Mouse (Mus musculus) cerebellum, postnatal 10 days (tissue): Measurements from ENCODE around the gene Nab2.
A peak's percentile ranks its signal among the peaks of the same experiment; 100 is the strongest.

Experiments
- DNase-seq, 2 experiments: peaks; one replicate each; pipeline ENCODE4 v3.0.0; 2021; ENCODE audit warnings: mixed read lengths in 2 of 2

Nab2 gene

DNA sequence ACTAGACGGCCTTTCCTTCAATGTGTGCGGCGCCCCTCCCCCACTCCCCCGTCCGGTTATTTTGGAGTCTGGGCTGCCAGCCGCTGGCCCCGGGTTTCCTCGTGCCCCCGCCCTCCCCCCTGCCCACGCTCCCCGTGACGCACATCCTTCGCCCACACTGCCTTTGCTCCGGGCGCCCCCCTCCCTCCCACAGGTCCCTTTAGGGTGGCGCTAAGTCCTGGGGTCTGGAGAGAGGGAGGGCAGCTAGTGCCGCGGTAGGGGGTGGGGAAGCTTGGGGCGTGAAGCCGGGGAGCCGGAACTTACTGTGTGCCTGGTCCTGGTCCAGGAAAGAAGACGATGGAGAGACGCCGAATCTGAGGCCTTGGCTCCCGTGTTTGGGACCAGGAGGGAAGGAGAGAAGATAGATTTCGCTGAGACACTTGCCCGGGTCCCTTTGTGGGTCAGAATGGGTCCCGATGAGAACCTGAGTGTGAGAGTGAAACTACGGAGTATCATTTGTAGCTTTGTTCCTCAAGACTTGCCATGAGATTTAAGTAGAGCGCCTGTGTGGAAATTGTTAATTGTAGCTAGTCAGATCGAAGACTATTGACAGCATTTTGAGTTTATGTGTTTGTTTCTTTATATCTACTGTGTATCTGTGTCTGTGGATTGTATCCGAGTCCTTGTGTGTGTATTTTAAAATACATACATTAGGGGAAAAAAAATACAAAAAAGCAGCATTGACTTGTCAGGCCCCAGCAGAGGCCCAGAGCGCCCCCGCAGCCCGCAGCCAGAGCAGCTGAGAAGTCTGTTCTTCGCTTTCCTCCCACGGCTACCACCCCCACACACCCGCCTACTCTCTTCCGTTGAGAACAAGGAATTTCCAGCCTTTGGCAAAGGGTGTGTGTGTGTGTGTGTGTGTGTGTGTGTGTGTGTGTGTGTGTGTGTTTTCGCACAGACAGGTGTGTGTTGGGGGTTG, at the start of gene Nab2:
TSS of gene Nab2 (minus strand) at position 476 of the 958 bp plus-strand sequence.
- DNase-seq, result peak; percentile 69 to 72

- no peak for DNase-seq
Measured at GRCm38 (mm10) chr10:127712736-127713135, 44.4 kb upstream of the Nab2 start.

DNA sequence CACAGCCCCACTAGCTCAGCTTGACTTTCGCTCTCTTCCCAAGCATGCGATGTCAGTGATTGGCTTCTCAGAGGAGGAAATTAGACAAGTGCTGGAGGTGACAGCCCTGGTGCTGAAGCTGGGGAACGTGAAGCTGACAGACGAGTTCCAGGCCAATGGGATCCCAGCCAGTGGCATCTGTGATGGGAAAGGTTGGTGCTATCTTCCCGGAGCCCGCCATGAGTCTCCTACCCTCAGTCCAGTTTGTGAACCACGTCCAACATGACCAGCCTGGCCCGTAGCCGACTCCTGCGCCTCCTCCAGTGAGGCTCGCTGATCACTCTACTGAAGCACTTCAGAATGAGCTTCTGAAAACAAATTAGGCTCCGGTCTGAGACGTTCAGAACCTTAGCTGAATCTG, 42.0 kb upstream of the Nab2 start:
- DNase-seq, result peak; percentile 90 to 93

DNA sequence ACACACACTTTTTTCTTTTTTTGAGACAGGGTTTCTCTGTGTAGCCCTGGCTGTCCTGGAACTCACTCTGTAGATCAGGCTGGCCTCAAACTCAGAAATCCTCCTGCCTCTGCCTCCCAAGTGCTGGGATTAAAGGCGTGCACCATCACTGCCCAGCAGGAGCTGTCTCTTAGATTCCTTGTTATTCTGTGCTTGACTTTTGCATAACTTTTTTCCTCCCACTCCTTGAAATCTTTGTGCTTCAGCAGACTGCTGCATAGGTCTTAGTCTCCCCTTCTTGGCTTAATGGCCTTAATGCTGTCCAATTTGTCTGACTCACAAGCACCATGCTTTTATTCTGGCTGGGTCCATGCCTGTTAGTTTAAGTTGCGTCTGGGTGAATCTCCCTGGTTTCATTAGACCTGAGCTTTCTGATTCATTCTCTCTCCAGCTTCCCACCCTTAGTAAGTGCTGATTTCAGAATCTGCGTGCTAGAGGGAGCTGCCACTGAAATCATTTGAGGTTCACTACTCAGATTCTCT, 40.5 kb upstream of the Nab2 start:
- no peak for DNase-seq

DNA sequence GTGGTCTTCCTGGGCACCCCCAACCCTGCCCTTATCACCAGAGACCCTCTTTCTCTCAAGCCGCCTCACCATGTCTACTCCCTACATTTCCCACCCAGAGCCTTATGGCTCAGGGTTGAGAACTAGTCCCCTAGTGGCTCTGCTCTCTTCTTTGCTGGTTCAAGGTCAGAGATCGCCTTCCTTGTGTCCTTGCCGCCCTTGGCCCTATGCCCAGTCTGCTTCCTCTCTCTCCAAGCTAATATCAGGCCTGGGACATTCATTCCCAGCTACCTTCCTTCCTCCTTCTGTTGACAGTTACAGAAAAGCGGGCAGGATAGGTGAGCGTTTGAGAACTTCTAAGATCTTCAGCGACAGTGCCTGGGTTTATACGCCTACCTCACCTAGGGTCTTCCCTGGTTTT, 39.4 kb upstream of the Nab2 start:
- DNase-seq, result peak in 1 of 2 experiments; percentile 46

GRCm38 (mm10) chr10:127705783-127706182, 37.4 kb upstream of the Nab2 start:
- no peak for DNase-seq

DNA sequence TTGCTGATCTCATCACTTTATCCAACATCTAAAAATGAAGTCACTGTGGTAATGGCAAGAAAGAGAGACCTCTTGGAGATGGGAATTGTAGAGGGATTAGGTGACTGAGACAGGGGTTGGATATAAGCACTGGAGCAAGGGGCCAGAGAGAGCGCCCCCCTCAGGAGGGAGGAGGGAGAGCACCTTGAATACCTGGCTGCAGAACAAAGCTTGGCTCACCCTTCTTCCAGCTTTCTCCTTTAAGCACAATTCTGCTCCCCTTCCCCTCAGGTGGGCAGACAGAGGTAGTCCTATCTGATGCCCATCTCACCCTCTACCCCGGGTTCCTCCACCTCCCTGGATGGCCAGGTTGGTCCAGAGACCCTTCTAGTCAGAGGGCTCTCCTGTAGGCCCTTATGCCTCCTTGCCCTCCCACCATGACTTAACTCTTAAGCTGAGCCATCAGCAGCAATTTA, 36.4 kb upstream of the Nab2 start, which contains the start of gene Myo1a:
TSS of gene Myo1a (plus strand) at position 405 of the 455 bp plus-strand sequence.
- DNase-seq, result no peak

DNA sequence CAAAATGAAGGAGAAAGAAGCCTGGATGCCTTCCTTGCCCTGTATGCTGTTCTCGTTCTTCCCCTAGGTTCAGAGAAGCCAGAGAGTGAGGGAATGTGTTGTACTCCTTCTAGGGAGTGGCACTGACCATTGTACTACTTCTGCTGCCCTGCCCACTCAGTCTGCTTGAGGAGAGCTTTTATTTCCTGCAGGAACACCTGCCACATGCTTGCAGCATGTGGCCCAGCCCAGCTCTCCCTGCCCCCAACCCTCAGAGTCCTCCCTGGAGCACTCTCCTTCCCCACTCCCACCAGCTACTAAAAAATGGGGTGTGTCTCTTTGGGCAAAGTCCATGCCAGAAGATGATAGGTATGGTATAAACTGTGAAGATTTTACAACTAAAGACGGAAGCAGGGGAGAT, 35.9 kb upstream of the Nab2 start:
- DNase-seq, result no peak

DNA sequence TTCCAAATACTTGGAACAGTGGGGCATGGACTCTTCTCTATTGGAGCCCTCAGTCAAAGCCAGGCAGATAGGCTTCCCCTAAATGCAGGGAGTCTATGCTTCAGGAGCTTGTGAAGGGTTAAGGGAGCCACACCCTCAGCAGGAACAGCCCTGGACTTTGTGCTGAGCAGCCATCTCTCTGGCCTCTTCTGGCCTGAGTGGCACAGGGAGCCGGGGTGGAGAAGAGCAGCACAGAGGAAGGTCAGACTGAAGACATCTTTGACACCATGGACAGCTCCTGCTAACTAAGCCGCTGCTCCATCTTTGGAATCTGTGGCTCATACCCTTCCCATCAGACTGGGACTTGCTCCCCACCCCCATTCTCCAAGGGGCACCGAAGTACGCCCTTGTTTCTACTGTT, 34.9 kb upstream of the Nab2 start:
- DNase-seq, result no peak

GRCm38 (mm10) chr10:127698966-127699365, 30.6 kb upstream of the Nab2 start:
- DNase-seq, result no peak

DNA sequence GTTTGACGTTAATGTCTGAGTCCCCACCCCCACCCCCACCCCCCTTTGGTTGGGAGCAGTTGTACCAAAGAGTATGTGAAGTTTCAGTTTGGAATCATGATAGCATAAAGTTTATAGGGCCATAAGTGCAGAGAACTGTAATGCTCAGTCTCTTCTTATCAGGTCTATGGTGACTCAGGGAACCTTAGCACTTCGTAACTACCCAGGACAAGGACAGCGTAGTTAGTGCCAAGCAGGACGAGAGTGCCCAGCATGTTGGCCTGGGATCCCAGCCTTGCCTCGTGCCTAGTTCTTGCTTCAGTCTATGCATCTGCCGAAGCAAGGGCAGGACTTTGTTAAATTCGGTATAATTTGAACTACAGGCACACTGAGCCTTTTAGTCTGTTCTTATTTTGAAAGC, 27.4 kb upstream of the Nab2 start:
- DNase-seq, result no peak

DNA sequence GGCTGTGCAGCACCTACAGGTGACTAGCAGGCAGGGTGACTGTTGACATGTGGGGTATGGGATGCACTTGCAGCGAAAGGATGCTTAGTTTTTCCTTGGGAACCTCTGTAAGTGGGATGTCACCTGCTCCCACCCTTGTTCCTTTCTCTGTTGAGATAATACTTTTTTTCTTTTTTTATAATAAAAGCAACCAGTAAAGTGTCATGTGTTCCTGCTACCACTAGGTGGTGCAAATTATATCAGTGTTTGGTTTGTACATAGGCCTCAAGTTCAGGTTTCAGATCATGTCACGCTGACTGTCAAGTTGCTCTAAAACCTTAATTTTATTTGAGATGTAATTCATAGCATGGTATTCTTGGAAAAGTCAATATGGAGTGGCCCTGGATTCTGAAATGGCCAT, 26.3 kb upstream of the Nab2 start:
- DNase-seq, result peak; percentile 34 to 56

DNA sequence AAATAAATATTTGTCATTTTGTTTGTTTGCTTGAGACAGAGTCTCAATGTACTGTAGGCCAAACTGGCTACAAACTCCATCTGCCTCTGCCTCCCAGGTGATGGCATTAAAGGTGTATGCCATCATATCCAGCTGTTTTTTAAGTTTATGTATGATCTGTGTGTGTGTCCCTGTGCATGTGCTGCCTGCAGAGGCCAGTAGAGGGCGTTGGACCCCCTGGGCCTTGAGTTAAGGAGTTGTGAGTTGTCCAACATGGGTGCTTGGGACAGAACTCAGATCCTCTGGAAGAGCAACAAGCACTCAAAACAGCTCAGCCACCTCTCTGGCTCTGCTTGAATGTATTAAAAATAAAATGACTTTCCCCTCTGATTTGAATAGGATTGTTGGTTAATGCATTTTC, 22.7 kb upstream of the Nab2 start:
- DNase-seq, result no peak

GRCm38 (mm10) chr10:127682886-127683285, 14.5 kb upstream of the Nab2 start:
- DNase-seq, result no peak

DNA sequence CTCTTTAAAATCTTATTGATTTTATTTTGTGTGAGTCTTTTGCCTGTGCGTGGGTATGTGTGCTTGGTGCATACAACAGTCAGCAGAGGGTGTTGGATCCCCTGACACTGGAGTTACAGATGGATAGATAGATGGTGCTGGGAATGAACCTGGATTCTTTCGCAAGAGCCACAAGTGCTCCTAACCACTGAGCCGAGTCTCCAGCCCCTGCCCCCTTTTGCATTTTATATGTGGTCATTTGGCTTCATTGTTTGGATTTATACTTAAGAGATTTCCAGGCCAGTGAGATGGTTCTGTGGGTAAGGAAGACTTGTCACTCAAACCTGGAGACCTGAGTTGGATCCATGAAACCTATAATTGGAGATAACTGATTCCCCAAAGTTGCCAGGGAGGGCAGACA, 11.5 kb upstream of the Nab2 start:
- no peak for DNase-seq

DNA sequence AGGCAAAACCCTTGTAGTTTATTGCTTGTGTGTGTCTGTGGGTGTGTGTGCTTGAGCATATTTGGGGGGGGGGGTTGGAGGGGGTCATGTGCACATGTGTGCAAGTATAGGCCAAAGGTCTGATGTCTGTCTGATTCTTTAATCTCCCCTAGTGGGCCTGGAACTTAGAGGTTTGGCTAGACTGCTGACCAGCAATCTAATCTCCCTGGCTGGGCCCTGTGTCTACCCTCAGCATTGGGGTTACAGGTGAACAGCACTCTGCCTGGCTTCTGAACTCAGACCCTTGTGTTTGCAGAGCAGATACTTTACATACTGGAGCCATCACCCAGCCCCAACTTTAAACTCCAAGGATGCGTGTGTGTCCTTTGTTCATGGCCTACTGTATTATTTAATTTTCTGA, 10.8 kb upstream of the Nab2 start:
- no peak for DNase-seq

GRCm38 (mm10) chr10:127677591-127678336, 9.4 kb upstream of the Nab2 start:
- DNase-seq, result peak; percentile 82 to 83

DNA sequence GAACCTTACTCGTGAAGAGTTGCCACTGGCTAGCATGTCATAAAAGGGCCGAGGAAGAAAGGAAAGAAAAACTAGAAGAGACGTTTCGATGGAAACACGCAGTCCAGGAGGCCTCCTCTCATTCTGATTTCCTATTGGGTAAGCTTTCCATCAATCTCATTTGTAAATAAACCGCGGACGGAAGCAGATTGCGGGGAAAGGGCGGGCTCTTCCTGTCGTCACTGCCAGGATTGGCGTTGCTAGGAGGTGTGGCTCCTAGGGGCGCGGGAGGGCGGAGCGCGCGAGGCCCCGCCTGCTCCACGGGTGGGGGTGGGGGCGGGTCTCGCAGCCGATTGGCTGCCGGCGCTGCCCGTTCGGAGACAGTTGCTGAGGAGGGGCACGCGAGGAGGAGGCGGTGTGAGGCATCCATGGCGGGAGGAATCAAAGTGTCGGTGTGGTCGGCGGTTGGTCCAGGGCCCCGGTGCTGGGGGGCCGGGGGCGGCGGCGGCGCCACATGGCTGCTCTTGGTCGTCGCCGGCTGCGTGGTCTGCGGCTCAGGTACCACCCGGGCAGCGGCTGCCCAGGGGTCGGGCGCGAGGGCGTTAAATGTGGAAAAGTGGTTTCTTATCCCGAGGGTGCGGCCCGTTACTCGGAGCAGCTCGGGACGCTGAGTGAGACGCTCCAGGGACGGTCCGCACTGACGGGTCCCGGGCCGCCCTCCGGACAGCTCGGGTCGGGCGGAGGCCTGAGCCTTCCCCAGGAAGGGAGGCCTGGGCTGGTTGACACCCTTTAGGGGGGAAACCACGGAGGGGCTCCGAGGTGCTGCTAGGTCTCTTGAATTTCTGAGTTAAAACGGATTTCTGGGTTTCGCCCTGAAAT, 8.6 kb upstream of the Nab2 start:
- peak; percentile 96 to 98 for DNase-seq

- DNase-seq, result no peak
Measured at GRCm38 (mm10) chr10:127675859-127676398, 7.6 kb upstream of the Nab2 start.

DNA sequence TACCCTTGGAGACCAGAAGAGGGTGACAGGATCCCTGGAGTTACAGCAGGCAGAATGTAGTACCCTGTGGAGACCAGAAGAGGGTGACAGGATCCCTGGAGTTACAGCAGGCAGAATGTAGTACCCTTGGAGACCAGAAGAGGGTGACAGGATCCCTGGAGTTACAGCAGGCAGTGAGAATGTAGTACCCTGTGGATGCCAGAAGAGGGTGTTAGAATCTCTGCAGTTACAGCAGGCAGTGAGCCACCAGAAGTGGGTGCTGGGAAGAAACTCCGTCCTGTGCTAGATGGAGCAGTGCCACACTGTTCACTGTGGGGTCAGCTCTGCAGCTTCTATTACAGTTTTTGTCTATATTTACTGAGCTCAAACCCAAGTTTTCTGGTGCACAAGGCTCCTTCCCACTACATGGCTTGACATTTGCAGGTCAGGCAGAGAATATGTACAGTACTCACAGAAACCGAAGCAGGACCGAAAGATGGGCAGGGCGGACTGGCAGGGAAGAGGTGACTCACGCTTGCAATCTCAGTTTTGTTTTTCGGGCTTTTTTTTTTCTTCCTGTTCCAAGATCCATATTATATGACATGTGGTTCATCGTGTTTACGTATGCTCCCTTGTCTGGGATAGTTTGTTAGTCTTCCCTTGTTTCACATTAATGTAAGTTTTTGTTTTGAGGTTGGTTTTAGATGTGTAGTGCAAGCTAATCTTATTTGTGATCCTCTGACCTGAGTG, 6.6 kb upstream of the Nab2 start:
- DNase-seq, result peak; percentile 89 to 90

DNA sequence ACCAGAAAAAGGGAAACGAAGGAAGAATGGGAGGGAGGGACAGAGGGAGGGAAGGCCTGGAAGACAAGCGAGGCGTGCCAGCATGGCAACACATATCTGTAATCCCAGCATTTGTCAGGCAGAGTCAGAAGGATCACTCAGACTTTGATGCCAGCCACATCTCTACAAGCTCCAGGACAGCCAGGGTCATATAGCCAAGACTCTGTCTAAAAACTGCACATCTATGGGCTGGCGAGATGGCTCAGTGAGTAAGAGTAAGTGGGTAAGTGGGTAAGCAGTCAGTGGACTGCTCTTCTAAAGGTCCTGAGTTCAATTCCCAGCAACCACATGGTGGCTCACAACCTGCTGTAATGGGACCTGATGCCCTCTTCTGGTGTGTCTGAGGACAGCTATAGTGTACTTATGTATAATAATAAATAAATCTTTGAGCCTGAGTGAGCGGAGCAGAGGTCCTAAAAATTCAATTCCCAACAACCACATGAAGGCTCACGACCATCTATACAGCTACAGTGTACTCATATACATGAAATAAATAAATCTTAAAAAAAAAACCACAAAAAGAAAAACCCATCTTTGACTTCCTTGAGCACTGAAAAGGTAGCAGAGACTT, 5.8 kb upstream of the Nab2 start:
- DNase-seq, result no peak
